Mouse (Mus musculus) testis, adult 2 months (tissue): ENCODE results near the gene Sfn. TPM values are rescaled to one million over a fixed set of nuclear protein-coding genes. Genes with fewer than 3 reads are reported as not detected.

ENCODE experiments used
- H3K27ac ChIP-seq: fragments of 200-500 bp; 2 replicates; pipeline ENCODE4 v1.5.1; 2012; ENCODE audit warnings: low read depth, low read length; ENCODE audit not compliant: control insufficient read depth, insufficient read depth
- H3K27me3 ChIP-seq: fragments of 200-500 bp; 2 replicates; pipeline ENCODE4 v1.6.1; 2012; ENCODE audit warnings: mild to moderate bottlenecking, low read length, moderate library complexity; ENCODE audit not compliant: control insufficient read depth, insufficient read depth
- H3K36me3 ChIP-seq: fragments of 200-500 bp; 2 replicates; pipeline ENCODE4 v1.6.1; 2012; ENCODE audit warnings: mild to moderate bottlenecking, low read length; ENCODE audit not compliant: control insufficient read depth, insufficient read depth
- H3K4me1 ChIP-seq: fragments of 200-500 bp; 2 replicates; pipeline ENCODE4 v1.6.1; 2012; ENCODE audit warnings: low read length; ENCODE audit not compliant: control insufficient read depth, insufficient read depth
- H3K4me3 ChIP-seq: fragments of 200-500 bp; 2 replicates; pipeline ENCODE4 v1.5.1; 2012; ENCODE audit warnings: low read depth, mild to moderate bottlenecking, low read length, moderate library complexity, mixed read lengths; ENCODE audit not compliant: control insufficient read depth
- CTCF ChIP-seq: fragments of 200-500 bp; IDR thresholded peaks from 2 replicates; pipeline ENCODE4 v1.5.1; 2012; ENCODE audit warnings: low read depth, mild to moderate bottlenecking, inconsistent platforms, low read length, moderate library complexity; ENCODE audit not compliant: control insufficient read depth, insufficient read depth, insufficient replicate concordance
- POLR2A ChIP-seq: fragments of 200-500 bp; IDR thresholded peaks from 2 replicates; pipeline ENCODE4 v1.6.1; 2012; ENCODE audit warnings: low read depth, mild to moderate bottlenecking, inconsistent platforms, low read length, moderate library complexity; ENCODE audit not compliant: control insufficient read depth
- polyA plus RNA-seq: library from polyadenylated mRNA; depleted of rRNA; stranded (reverse); fragments of >200 nt; gene quantifications from 2 replicates; pipeline ENCODE4 v1.2.3, GENCODE M21; 2012

The Sfn gene
- polyA plus RNA-seq, 1 experiment: 1.1 TPM

DNA sequence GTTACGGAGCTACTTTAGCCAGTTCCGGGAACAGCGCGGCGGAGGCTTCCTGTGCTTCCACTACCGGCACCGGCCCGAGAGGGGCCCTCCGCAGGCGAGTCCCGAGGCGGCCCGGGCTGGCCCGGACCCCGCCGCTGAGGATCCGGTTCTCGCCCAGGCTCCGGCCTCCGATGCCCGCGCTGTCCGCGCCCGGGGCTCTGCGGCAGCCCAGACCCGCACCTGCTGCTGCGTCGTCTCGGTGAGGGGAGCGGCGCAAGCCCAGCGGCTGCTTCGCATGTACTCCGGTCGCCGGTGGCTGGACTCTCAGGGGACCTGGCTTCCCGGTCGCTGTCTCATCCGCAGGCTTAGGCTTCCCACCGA lies 27.1 kb downstream of the Sfn start:
- TF ChIP-seq CTCF (no peak), POLR2A (no peak)
- H3K4me3 ChIP-seq: peak overlapping the region; percentile 90
- H3K4me1 ChIP-seq: peaks cover 12% of the 10 kb centered on the region
- peak overlapping the region; percentile 91 for H3K27ac ChIP-seq
- no peaks in the 10 kb centered on the region for H3K27me3 ChIP-seq
- H3K36me3 ChIP-seq: peaks cover 4% of the 10 kb centered on the region; the same call in 1 of the 2 replicates

DNA sequence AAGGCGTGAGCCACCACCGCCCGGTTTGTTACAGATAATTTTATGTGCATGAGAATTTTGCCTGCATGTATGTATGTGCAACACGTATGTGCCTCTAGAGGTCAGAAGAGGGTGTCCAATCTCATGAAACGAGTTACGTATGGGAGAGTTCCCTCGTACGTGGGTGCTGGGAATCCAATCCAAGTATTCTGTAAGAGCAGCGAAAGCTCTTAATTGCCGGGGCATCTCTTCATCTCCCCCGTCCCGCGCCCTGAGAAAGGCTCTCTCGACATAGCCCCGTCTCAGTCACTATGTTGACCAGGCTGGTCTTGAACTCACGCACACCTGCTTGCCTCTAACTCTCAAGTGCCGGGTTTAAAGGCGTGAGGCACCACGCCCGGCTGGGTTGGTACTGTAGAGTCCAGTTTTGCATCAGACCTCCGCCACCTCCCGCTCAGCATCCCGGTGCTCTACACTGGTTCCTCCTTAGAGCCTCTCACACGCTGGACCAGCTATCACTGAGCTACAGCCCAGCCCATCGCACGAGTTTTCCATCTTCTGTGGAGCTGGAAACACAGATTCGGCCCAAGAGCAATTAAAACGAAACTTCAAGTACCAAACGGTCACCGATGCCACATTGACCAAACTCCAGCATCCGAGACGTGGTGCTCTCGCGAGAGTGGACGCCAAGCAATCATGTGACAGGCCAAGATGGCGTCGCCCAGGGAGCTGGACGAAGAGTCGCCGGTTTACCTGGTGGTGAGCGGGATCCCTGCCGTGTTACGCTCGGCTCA lies 27.7 kb downstream of the Sfn start, which contains the start of gene Gpatch3:
Gpatch3 (plus strand) TSS at position 676 of the 773 bp plus-strand sequence.
- Histone ChIP-seq H3K36me3 (peaks cover 4% of the 10 kb centered on the region; the same call in 1 of the 2 replicates), H3K4me1 (peaks cover 12% of the 10 kb centered on the region), H3K4me3 (peak within 1 kb of the TSS; percentile 90), H3K27me3 (no peaks in the 10 kb centered on the region), H3K27ac (peak within 1 kb of the TSS; percentile 91)
- TF ChIP-seq POLR2A (peak; percentile 99), CTCF (no peak)

DNA sequence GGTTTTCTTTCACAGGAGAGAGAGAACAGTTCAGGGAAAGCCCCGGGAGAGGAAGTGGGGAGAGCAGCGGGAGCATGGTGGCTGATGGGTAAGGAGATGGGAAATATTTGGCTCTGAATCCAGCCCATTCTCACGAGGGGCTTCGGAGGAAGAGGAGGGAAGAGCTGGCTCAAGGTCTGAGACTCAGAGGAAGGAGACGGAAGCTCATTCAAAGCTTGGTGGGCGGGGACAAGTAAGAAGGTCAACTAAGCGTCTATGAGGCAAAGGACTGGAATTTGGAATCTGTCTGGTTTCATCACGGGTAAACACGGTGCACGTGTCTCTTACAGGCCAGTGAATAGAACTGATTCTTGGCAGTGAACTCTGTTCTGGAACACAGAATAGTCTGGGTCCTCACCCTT lies 31.9 kb downstream of the Sfn start:
- H3K4me3 ChIP-seq: peak overlapping the region; percentile 53

DNA sequence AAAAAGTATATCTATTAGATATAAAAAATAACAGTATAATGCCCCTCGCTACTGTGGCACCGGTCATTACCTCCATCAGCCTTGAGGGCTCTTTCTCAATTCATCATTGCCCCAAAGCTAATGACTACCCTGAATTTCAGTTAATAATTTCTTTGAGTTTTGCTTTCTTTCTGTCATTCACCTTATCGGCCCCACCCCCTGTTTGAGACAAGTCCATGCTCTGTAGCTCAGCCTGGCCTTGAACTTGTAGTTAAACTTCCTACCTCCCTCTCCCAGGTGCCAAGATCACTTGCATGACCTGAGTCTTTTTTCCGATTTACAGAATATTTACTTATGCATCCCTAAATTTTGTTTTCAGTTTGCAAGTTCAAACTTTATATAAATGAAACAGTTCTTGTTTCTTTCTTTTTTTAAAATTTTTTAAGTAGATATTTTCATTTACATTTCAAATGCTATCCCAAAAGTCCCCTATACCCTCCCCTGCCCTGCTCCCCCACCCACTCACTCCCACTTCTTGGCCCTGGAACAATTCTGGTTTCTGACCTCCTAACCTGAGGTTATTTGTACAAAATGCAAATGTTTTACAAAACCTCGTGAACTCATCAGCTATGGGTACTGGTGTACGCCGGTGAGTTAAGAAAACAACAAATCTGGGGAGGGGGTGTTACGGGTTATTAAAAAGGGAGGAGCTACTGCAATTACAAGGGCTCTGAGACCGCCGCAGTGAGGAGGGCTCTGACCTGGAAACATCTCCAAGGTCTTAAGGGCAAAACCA lies 32.5 kb downstream of the Sfn start:
- Histone ChIP-seq H3K4me3 (peak overlapping the region; percentile 53), H3K27ac (peak overlapping the region; percentile 27), H3K36me3 (no peaks in the 10 kb centered on the region), H3K4me1 (peaks cover 10% of the 10 kb centered on the region), H3K27me3 (no peaks in the 10 kb centered on the region)
- TF ChIP-seq CTCF (no peak), POLR2A (no peak)

More for the DNA sequence above, 31.9 kb downstream of the Sfn start:
- no peaks in the 10 kb centered on the region for H3K36me3 ChIP-seq
- TF ChIP-seq POLR2A (no peak), CTCF (no peak)
- H3K4me1 ChIP-seq: peaks cover 10% of the 10 kb centered on the region
- H3K27me3 ChIP-seq: no peaks in the 10 kb centered on the region
- H3K27ac ChIP-seq: peak overlapping the region; percentile 27

DNA sequence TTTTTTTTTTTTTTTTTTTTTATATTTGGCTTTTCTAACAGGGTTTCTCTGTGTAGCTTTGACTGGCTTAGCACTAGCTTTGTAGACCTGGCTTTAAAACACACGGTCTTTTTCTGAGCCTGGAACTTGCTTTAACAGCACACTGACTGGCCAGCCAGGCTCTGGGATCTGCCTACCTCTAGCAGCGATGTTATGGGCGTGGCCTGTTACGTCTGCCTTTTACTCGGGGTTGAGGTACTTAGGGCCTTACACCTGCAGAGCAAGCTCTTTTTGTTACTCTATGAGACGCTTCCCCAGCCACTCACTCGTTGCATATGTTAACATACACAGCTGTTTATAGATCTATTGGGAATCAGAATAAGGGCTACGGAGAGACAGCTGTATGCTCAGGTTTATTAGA lies 34.7 kb downstream of the Sfn start:
- no peaks in the 10 kb centered on the region for H3K36me3 ChIP-seq
- H3K4me3 ChIP-seq: no peak overlapping the region
- no peak overlapping the region for H3K27ac ChIP-seq
- H3K4me1 ChIP-seq: peaks cover 7% of the 10 kb centered on the region
- no peaks in the 10 kb centered on the region for H3K27me3 ChIP-seq
- TF ChIP-seq CTCF (no peak), POLR2A (no peak)

DNA sequence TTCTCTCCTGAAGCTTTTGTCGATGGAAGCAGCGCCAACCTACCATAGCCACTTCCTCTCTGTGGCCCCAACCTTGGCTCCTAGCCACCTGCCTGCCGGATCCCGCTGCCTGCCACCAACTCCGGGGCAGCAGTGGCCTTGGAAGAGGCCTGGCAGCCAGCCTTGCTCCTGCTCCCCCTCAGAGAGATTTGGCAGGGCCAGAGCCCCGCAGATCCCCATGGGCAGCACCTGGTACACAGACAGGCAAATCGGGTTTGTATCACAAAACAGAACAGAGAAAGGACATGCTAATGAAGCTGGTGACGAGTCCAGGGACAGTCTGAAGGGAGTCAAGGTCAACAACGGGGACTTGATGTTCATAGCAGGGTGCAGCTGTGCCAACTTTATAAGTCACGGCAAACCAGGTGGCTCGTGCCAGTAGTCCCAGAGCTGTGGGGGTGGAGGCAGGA lies 38.8 kb downstream of the Sfn start:
- TF ChIP-seq POLR2A (no peak), CTCF (no peak)
- Histone ChIP-seq H3K27ac (no peak overlapping the region), H3K4me3 (no peak overlapping the region), H3K4me1 (no peaks in the 10 kb centered on the region), H3K27me3 (no peaks in the 10 kb centered on the region), H3K36me3 (no peaks in the 10 kb centered on the region)

DNA sequence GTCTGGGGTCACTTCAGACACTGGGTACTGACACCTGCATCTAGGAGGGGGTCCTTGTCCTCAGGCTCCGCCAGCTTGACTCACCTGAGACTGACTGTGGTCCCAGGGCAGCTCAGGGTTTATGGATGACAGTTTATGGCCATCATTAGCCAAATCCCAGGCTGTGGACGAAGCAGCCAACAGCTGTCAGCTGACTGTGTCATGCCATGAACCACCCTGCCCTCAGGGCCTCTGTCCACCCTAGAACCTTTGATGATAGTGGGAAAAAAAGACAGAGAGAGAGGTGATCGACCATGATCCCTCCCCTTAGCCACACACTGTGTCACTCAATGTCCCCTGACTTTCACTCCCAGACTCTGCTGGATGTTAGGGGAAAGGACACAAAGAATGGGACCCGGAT lies 40.3 kb downstream of the Sfn start:
- Histone ChIP-seq H3K4me3 (no peak overlapping the region), H3K36me3 (no peaks in the 10 kb centered on the region), H3K4me1 (no peaks in the 10 kb centered on the region), H3K27me3 (no peaks in the 10 kb centered on the region), H3K27ac (no peak overlapping the region)
- TF ChIP-seq CTCF: no peak
- TF ChIP-seq POLR2A: no peak
